Mouse (Mus musculus): Measurements from ENCODE around the gene Klhl30.

Klhl30 gene

DNA sequence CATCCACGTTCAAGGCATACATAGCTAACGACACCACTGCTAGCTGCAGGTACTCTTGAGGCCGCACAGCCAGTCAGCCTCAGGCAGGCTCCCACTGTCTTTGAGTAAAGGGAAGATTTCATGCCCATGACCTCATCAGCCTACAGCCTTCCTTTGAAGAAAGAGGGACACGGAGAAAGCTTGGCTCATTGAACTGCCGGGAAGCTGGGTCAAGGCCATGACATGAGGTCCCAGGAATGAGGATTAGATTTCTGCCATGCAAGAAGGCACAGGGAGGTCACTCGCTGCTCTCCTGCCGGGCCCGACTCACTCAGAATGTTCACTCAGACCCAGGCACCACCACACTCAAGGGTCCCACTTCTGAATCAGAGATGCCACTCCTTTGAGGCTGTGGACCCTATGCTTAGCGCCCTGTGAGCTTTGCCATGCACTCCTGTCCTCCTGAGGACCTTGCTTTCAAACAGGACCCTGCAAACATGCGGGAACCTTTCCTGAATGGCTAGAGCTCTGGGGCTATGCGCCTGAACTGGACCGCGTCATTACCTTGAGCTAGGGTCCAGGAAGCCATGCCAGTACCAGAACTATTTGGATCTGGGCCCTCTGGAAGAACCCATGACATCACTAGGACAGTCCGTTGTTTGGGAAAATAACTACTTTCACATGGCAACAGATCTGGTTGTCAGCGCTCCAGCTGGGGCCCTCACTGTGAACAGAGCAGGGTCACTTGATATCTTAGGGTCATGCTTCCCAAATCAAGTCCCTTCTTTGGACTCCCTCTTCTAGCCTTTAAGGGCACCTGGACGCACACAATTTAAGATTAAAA is 14.2 kb downstream of the Klhl30 start:
- DNase-seq (ENCODE audit: low spot score): no peak

DNA sequence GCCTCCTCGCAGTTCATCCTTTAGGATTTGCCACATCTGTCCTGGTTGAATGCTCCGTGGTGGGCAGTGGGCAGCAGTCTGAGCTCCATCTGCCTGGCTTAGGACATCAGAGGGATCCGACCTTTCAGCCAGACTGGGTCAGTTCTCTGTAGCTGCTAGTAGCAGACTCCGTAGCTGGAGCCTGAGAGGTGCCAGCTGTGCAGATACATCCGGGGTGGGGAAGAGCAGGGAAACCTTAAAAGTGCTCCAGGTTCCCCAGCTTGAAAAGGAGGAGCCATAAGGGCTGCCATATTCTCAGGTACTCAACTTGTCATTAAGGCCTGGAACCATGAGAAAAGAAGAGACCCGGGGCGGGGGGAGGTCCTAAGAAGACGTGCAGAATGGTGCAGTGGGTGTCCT is 15.0 kb downstream of the Klhl30 start:
- no peak for DNase-seq (ENCODE audit: low spot score)

DNA sequence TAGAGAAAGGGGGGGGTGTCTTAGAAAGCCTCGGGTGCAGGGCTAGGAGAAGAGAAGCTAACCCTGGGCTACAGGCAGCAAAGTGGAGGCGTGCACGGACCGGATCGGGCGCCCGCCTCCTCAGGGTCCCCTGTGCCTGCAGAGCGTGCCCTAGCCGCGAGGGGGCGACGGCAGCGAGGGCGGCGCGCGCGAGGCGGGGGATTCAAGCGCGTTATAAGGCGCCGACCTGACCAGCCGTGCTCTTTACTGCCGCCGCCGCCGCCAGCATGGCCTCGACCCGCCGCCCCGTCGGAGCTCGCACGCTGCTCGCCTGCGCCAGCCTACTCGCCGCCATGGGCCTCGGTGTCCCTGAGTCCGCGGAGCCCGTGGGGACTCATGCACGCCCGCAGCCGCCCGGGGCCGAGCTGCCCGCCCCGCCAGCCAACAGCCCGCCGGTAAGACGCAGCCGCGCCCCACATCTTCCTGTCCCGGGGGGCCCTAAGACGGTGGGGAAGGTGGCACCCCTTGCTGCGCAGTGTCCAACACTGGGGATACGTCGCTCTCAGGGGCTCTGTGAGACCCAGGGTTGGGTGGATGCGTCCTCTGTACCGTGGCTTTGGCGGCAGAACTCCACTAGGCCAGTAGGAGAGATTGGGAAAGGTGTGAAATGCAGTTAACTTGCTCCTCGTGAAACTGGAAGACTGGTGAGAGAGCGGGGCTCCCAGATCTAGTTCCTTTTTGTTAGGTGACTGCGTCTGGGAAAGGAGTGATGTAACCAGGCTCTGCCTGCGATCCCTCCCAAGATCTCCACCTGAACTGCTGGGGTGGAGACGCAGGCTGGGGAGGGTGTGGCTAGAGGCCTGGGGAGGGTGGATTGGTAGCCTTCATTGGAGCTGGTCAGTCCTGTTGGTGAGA is 15.6 kb downstream of the Klhl30 start, which contains the start of gene Erfe:
Erfe (plus strand) TSS at position 216 of the 894 bp plus-strand sequence.
- DNase-seq (ENCODE audit: low spot score): peak; percentile 77

DNA sequence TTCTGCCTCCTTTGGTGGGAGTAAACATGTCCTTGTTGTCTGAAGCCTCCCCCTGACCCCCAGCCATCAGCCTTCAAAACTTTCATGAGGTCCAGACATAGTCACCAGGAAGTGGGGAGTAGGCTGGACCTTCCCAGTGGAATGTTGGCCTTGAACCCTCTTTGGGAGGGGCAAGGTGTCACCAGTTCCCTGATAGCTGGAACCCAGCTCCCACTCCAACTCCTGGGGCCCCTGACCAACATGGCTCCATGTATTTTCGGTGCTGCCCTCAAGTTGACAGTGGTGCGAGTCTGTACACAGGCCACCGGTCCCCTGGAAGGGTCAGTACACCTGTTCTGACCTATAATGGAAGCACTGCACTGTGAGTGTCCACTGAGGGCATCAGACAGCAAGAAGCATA is 16.5 kb downstream of the Klhl30 start:
- no peak for DNase-seq (ENCODE audit: low spot score)

DNA sequence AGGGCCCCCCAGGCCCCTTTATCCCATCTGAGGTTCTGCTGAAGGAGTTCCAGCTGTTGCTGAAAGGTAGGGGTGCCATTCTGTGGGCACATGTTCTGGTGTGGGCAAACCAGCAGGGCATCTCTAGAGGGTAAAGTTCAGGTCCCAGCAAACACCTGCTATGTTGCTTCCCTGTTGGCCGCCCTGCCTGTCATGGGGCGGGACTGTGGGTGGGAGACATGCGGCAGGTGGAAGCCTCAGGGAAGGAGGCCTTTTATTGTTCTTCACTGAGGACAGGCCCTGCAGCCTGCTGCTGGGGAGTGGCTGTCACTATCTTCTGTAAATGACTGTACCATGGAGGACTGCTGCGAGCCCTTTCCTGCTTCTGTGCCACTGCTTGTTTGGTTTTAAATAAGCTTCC is 18.6 kb downstream of the Klhl30 start:
- DNase-seq (ENCODE audit: low spot score): no peak

DNA sequence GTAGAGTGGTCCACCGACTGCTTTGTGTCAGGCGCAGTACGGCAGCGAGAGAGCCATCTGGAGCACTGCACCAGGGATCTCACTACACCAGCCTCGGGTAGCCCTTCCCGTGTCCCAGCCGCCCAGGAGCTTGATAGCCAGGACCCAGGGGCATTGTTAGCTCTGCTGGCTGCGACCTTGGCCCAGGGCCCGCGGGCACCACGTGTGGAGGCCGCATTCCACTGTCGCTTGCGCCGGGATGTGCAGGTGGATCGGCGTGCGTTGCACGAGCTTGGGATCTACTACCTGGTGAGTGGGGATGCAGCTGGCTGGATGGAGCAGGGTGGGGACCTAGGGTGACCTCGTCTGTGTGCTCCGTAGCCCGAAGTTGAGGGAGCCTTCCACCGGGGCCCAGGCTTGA is 19.2 kb downstream of the Klhl30 start:
- no peak for DNase-seq (ENCODE audit: low spot score)

DNA sequence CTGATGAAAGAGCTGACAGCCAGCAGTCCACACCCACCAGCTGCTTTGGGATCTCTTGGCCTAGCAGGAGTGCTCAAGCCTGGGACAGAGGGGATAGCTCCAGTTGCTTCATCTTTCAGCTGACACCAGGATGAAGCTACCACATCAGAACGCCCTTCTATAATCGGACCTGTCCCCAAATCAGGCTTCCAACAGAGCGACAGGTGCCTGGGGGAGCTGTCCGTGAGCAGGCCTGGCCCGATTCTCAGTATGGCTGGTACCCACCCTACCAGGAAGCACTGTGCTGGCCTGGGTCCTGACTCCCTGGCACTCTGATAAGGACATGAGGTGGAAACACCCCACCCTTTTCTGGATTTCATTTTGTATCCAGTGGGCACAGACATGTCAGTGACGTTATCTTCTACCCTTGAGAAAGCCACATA is 22.6 kb downstream of the Klhl30 start:
- peak; percentile 87 for DNase-seq (ENCODE audit: low spot score)

DNA sequence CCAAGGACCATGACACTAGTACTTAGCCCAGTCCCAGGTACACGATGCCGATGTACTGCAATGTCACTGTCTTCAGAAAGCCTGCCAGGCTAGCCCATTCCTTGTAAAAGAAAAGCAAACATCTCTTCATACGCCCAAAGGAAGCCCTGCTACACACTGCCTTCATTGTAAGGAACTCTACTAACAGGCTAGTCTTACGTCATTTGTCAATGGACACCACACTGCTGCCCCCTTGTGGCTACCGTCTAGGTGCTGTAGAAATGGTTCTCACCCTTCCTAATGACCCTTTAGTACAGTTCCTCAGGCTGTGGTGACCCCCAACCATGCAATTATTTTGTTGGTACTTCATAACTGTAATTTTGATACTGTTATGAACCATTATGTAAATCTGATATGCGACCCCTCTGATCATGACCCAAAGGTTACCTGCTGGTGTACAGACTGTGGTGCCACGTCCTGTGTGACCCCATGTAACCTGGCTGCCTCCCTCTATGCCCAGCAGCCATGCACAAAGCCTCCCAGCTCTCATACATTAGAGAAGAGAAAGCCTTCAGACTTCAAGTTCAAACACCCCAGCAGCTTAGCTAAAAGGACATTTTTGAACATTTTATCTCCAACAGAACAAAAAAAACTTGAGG is 29.8 kb downstream of the Klhl30 start:
- peak; percentile 82 for DNase-seq (ENCODE audit: low spot score)

DNA sequence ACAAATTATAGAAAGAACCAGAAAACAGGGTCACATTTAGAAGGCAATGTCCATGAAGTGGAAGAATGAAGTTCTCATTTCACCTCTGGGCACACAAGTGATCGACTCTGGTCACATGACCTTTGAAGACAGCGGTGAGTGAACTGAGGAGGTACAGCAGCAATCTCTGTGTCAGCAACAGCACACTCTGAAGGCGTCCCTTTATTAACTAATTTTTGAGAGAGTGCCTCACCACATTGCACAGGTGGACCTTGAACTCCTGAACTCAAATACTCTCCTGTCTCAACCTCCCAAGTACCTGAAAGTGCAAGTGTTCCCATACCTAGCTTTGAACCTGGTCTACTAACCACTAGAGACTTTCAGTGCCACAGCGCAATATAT is 30.3 kb downstream of the Klhl30 start:
- no peak for DNase-seq (ENCODE audit: low spot score)

DNA sequence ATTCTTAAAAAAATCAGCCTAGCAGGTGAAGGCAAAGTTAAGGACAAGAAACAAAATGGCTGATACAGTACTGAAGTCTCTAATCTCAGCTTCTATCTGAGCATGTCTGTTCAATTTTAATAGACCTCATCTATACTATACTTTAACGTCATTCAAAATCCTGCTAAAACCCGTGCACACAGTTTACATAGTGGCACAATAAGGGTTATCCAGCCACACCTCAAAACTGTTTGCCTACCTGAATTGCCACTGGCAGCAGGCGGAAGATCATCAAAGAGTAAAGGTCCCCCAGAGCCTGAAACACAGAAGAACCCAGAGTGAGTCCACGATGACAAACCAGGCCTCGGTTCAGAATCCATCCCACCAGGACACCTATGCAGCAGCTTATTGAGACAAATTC is 39.6 kb downstream of the Klhl30 start:
- DNase-seq (ENCODE audit: low spot score): no peak

DNA sequence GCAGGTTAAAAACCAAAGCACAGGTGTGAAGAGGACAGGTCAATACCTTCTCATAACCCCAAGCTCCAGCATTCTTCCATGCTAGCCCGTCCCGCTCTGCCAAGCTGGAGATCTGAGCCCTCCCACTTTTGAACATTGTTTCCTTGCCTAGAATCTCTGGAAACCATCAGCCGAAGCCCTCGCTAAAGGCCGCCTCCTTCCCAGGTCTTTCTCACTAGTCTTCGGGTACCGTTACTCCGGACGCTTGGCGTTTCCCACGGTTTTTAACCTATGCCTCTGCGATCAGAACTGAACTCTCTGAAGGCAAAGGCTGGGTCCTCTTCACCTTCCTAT is 47.1 kb downstream of the Klhl30 start:
- DNase-seq (ENCODE audit: low spot score): no peak

DNA sequence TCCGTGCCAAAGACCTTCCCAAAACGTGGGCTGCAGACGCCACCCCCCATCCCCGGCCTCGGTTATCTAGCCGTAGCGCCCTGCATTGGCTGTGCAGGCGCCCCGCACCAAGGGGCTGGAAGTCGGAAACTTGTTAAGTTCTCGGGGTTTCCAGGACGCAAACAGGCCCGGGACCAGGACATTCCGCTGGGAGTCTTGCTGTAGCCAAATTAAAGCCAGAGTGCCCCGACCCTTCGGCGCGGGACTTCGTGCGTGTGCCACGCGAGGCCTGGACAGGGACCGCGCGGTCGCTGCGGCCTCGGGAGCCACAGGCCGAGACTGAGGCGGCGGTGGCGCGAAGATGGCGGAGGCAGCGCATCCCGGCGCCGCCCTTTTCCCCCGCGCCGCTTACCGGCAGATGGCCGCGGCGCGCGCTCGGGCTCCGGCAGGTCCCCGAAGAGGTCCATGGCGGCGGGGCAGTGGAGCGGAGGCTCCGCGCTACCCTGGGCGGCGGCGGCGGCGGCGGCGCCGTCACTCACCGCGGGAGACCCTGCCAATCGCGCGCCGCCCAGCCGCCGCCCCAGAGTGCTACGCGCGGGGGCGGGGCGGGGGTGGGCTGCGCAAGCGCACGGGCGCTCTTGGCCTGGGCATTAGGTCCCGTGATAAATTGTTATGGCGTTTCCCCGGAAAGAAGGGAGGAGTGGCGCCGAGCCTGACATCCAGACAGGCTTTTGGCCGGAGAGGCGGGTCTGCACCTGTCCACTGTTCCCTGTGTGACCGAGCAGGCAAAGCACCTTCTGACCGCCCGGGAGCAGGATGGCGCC is 47.6 kb downstream of the Klhl30 start, which contains the start of gene Ilkap:
Ilkap (minus strand) TSS at position 556 of the 803 bp plus-strand sequence.
- DNase-seq (ENCODE audit: low spot score): peak; percentile 84

DNA sequence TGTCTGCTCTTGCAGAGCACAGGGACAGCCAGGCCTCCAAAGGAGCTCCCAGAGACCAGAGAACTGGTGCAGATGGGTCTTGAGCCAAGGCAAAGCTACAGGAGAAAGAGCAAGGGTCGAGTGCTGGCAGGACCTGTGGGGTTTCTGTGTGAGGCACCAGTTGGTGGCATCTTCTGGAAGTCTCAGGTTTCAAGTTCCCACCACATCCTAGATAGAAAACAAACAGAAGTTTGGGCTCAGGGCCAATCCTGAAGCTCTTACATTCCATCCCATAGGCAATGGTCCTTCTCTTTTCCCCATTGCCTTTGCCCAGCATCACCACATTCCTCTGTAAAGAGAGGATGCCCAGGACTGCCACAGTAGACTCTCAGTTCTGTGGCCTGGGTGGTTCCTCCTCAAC is 54.2 kb downstream of the Klhl30 start:
- DNase-seq (ENCODE audit: low spot score): no peak

DNA sequence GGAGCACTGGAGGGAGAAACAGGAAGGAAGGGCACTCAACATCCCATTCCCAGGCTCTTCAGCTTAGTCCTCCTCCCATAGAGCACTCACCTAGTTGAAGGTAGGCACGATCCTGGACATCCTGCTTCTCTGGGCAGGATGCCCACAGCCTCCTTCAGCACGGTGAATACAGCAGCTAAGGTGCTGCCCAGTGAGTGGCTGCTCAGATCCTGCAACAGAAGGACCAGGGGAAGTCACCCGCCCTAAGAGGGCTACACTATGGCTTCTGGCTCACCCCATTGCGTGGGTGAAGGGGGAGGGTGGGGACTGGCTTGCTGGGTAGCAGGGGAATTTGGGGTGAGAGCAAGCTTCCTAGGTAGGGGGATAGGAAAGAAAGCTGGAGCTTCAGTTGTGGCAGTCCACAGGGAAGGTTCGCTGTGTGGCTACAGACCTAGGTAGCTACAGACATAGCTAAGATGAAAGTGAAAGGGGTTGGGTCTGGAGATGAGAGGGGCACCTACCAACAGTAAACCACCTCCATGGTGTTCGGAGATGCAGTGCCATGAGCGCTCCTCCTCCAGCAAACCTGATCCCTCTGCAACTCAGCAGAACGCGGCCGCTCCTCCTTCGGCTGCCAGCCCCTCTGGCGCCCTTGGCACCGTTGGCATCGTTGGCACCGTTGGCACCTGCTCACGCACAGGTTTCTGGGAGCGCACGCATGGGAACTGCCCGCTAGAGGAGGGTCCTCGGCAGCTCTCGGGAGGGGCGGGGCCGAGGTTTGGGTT is 54.8 kb downstream of the Klhl30 start:
- no peak for DNase-seq (ENCODE audit: low spot score)

DNA sequence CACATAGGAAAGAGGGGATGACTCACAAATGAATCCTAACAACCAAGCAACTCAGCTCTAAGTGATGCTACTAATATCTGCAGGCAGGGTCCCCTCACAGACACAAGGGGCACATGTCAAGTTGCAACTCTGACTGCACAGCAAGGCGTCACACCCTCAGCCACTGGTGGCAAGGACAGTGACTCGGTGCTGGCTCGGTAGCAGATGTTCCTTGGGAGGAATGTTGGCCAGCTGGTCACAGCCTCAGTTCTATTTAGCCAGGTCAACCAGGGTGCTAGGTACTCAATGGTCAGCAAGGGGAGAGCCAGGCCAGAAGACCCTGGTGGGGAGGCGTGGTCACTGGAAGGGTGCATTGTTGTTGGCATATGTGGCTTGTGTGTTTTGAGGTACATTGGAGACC is 57.0 kb downstream of the Klhl30 start:
- DNase-seq (ENCODE audit: low spot score): no peak

DNA sequence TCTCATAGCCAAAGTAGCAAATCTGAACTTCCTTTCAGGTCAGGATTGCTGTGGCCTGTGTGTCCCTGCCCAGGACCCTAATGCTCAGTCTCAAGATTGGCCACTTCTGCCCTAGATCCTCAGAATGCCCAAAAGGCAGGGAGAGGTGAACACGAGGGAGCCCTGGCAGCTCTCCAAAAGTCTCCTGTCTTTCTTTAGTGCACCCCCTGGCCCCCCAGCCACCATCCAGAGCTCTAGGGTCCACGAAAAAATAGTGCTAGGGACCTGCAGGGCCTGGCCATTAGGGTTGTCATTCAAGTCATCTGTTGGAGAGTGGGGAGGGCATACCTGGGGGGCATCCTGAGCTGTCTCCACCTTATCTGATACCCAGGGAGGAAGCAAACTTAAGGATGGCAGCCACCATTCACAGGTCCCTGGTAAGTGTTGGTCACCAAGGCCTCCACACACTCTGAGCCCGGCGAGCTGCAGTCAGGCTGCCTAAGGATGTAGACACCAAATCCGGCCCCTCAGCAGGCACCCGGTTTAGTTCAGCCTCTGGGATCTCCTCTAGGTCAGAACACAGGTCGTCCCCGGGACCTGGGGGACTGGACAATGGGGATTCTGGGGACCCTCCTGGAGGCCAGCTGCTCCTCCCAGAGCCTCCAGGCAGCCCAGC is 60.9 kb downstream of the Klhl30 start:
- no peak for DNase-seq (ENCODE audit: low spot score)
